Mouse (Mus musculus): ENCODE data around the gene Coro7.
A peak's percentile ranks its signal among the peaks of the same experiment; 100 is the strongest.

Gene Coro7

GRCm38 (mm10) chr16:4613736-4614135 is 65.8 kb downstream of the Coro7 start:
- DNase-seq: no peak

GRCm38 (mm10) chr16:4611676-4612075 is 67.9 kb downstream of the Coro7 start:
- DNase-seq: no peak

GRCm38 (mm10) chr16:4611193-4611592 is 68.4 kb downstream of the Coro7 start:
- DNase-seq: no peak

GRCm38 (mm10) chr16:4608532-4609059 is 71.0 kb downstream of the Coro7 start:
- no peak for DNase-seq

GRCm38 (mm10) chr16:4607818-4608531 is 71.6 kb downstream of the Coro7 start:
- DNase-seq: peak; percentile 85 to 87

GRCm38 (mm10) chr16:4606431-4607084 is 73.0 kb downstream of the Coro7 start:
- DNase-seq: peak; percentile 74 to 80

GRCm38 (mm10) chr16:4605514-4606131 is 74.0 kb downstream of the Coro7 start:
- DNase-seq: peak in 1 of 2 experiments; percentile 47

GRCm38 (mm10) chr16:4604293-4604837 is 75.2 kb downstream of the Coro7 start:
- peak; percentile 63 to 72 for DNase-seq

- no peak for DNase-seq
Measured at GRCm38 (mm10) chr16:4603453-4603837, 76.1 kb downstream of the Coro7 start.

- peak; percentile 80 to 92 for DNase-seq
Measured at GRCm38 (mm10) chr16:4602766-4603452, 76.7 kb downstream of the Coro7 start.

GRCm38 (mm10) chr16:4602189-4602588 is 77.4 kb downstream of the Coro7 start:
- peak; percentile 94 to 95 for DNase-seq

GRCm38 (mm10) chr16:4600701-4601310 is 78.8 kb downstream of the Coro7 start:
- DNase-seq: peak; percentile 86 to 91

- DNase-seq: no peak
Measured at GRCm38 (mm10) chr16:4599616-4600015, 80.0 kb downstream of the Coro7 start.

- DNase-seq: no peak
Measured at GRCm38 (mm10) chr16:4598891-4599543, 80.6 kb downstream of the Coro7 start.

- DNase-seq: no peak
Measured at GRCm38 (mm10) chr16:4598041-4598440, 81.5 kb downstream of the Coro7 start.

GRCm38 (mm10) chr16:4597296-4597695 is 82.3 kb downstream of the Coro7 start:
- no peak for DNase-seq

- no peak for DNase-seq
Measured at GRCm38 (mm10) chr16:4596836-4597235, 82.7 kb downstream of the Coro7 start.

- no peak for DNase-seq
Measured at GRCm38 (mm10) chr16:4596141-4596728, 83.3 kb downstream of the Coro7 start.

GRCm38 (mm10) chr16:4595527-4595963 is 84.0 kb downstream of the Coro7 start:
- DNase-seq: peak; percentile 84 to 88

- no peak for DNase-seq
Measured at GRCm38 (mm10) chr16:4594814-4595526, 84.6 kb downstream of the Coro7 start.

Data from kidney, adult 8-10 months (tissue).